Mouse (Mus musculus) right cerebral cortex, adult 2 months (tissue): ENCODE measurements at regions not wholly inside any gene's neighbourhood (a gene's known extent, or its start where the extent isn't known, plus 50 kb on each side); places are given as distances from the start of the nearest gene placed in this dataset.

Experiments used
- DNase-seq, 2 experiments: peaks; one replicate each; pipeline ENCODE4 v3.0.0; 2021 to 2022; ENCODE audit warnings: low spot score in 2 of 2

DNA sequence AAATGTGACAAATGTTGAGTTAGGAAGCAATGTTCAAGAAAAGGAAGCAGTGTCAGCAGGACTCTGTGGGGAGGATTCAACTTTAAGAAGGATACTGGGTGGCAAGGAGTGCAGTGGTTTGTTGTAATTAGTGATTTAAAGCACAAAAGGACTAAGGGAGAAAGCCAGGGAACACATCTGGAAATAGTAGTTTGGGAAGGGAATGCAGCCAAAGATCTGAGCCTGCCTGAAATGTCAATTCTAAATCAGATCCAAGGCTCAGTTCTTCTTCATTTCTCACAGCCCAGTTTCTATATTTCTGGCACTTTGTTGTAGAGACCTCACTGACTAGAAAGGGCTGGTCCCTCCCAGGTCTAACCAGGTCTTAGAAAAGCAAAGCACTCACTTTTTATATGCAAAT lies 50.6 kb upstream of the Trhde start:
- DNase-seq = no peak
